Mouse (Mus musculus) embryonic fibroblast, embryonic 13.5 days (primary cell): ENCODE data around the gene Pacrg. TPM values are rescaled to one million over a fixed set of nuclear protein-coding genes. Genes with fewer than 3 reads are reported as not detected.

ENCODE experiments used
- H3K27ac ChIP-seq: 2 replicates; pipeline ENCODE4 v1.5.1; 2012; ENCODE audit warnings: low read length, control low read depth, inconsistent platforms; ENCODE audit not compliant: insufficient read depth
- H3K4me1 ChIP-seq: 2 replicates; pipeline ENCODE4 v1.6.1; 2011; ENCODE audit warnings: low read length; ENCODE audit not compliant: control insufficient read depth, insufficient read depth
- H3K4me3 ChIP-seq: 2 replicates; pipeline ENCODE4 v1.5.1; 2011; ENCODE audit warnings: mild to moderate bottlenecking, control low read depth, low read length; ENCODE audit not compliant: insufficient read depth
- CTCF ChIP-seq: IDR thresholded peaks from 2 replicates; pipeline ENCODE4 v1.5.1; 2011; ENCODE audit warnings: mild to moderate bottlenecking, control low read depth, low read length, moderate library complexity, borderline replicate concordance; ENCODE audit not compliant: insufficient read depth
- POLR2A ChIP-seq: IDR thresholded peaks from 2 replicates; pipeline ENCODE4 v1.6.1; 2011; ENCODE audit warnings: low read depth, mild to moderate bottlenecking, control low read depth, low read length, moderate library complexity
- polyA plus RNA-seq: library from polyadenylated mRNA; stranded (reverse); fragments of >200 nt; gene quantifications from 2 replicates; pipeline ENCODE4 v1.2.4, GENCODE M21; 2011; ENCODE audit warnings: low read depth; ENCODE audit not compliant: missing spikeins, insufficient read length

Gene Pacrg
- polyA plus RNA-seq, 1 experiment: 0.58 TPM

DNA sequence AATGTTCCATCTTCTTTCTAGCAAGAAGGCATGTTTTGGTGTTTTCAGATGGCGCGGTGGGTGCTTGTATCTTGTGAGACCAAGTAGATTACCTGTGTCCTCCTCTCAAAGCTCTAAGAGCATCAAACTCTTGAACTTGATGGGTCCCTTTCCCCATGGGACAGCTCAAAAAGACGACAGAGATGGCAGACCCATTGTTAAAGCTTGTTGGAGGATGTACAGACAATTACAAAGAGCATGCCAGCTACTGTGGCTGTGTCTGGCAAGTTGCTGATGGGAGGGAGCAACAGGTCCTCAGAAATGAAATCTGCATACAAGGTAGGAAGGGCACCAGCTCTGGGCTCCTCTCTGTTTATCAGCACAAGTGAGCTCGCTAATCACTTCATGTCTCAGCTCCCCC lies 232.0 kb downstream of the Pacrg start:
- Histone ChIP-seq H3K4me3 (no peak overlapping the region), H3K4me1 (peaks cover 2% of the 10 kb centered on the region; the same call in 1 of the 2 replicates), H3K27ac (no peak overlapping the region)
- TF ChIP-seq CTCF: no peak
- TF ChIP-seq POLR2A: no peak

DNA sequence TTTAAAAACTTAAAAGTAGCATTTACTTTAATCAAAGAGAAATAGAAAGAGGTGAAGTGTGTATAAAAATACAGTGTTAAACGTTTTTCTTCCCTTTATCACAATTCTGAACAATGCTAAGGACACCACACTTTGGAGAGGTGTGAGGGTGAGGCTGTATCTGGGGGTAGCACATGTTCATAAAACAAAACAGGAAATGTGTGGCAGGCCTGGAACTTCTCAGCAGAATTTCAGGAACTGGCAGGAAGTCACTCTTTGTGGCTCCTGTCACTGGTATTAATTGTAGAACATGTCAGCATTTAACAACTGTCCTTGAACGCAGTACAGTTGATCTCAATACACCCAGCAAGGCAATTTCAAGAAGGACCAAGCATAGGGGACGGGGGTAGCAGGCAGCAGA lies 234.0 kb downstream of the Pacrg start:
- Histone ChIP-seq H3K4me1 (no peaks in the 10 kb centered on the region), H3K27ac (no peak overlapping the region), H3K4me3 (no peak overlapping the region)
- no peak for TF ChIP-seq CTCF

DNA sequence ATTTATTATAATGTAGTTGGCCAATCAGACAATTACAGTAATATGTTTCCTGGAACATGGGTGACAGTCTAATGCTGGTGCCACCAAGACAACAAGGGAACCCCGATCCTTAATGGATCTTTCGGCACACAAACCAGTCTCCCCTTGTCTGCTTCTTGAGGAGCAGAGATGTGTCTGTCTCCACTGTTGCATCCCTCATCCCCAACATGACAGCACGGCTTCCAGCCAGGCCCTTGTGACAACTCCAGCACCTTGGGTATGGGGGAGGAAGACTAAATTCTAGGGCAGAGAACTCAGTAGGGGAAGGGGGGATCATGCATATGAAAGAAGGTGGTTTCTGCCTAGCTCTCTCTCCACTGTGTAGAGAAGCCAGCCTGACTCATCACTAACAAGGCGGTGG lies 242.4 kb downstream of the Pacrg start:
- H3K4me1 ChIP-seq: no peaks in the 10 kb centered on the region
- H3K4me3 ChIP-seq: no peak overlapping the region
- no peak for TF ChIP-seq POLR2A
- no peak for TF ChIP-seq CTCF
- H3K27ac ChIP-seq: no peak overlapping the region

GRCm38 (mm10) chr17:10589604-10590003 lies 250.5 kb downstream of the Pacrg start:
- TF ChIP-seq POLR2A (no peak), CTCF (no peak)
- no peak overlapping the region for H3K27ac ChIP-seq
- no peaks in the 10 kb centered on the region for H3K4me1 ChIP-seq
- H3K4me3 ChIP-seq: no peak overlapping the region

GRCm38 (mm10) chr17:10588922-10589400 lies 251.2 kb downstream of the Pacrg start:
- no peaks in the 10 kb centered on the region for H3K4me1 ChIP-seq
- no peak for TF ChIP-seq POLR2A
- no peak for TF ChIP-seq CTCF
- H3K27ac ChIP-seq: no peak overlapping the region
- no peak overlapping the region for H3K4me3 ChIP-seq

GRCm38 (mm10) chr17:10583301-10583700 lies 256.8 kb downstream of the Pacrg start:
- TF ChIP-seq CTCF (no peak), POLR2A (no peak)
- Histone ChIP-seq H3K27ac (no peak overlapping the region), H3K4me1 (peaks cover 3% of the 10 kb centered on the region; the same call in 1 of the 2 replicates), H3K4me3 (no peak overlapping the region)

DNA sequence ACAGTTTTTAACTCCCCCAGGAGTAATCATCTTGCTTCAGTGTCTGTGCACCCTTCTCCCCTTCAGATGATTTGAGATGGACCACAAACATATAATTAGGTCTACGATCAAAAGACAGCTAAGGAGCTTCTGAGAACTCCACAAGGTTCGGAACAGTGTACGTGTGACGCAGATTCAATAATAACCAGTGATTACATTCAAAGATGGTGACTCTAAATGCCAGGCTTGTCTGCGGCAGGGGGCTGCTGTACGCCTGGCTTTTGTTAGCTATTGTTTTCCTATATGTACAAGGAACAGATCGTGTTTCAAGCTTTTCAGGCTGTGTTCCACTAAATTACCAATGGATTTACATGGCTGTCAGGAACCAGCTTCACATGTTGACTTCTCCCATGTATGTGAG lies 264.8 kb downstream of the Pacrg start:
- TF ChIP-seq CTCF: no peak
- TF ChIP-seq POLR2A: no peak
- Histone ChIP-seq H3K4me1 (no peaks in the 10 kb centered on the region), H3K4me3 (no peak overlapping the region), H3K27ac (no peak overlapping the region)

GRCm38 (mm10) chr17:10572436-10572835 lies 267.7 kb downstream of the Pacrg start:
- TF ChIP-seq CTCF (no peak), POLR2A (no peak)
- Histone ChIP-seq H3K4me1 (no peaks in the 10 kb centered on the region), H3K27ac (no peak overlapping the region), H3K4me3 (no peak overlapping the region)

GRCm38 (mm10) chr17:10569270-10569669 lies 270.8 kb downstream of the Pacrg start:
- Histone ChIP-seq H3K27ac (no peak overlapping the region), H3K4me3 (no peak overlapping the region), H3K4me1 (no peaks in the 10 kb centered on the region)
- TF ChIP-seq POLR2A (no peak), CTCF (no peak)

DNA sequence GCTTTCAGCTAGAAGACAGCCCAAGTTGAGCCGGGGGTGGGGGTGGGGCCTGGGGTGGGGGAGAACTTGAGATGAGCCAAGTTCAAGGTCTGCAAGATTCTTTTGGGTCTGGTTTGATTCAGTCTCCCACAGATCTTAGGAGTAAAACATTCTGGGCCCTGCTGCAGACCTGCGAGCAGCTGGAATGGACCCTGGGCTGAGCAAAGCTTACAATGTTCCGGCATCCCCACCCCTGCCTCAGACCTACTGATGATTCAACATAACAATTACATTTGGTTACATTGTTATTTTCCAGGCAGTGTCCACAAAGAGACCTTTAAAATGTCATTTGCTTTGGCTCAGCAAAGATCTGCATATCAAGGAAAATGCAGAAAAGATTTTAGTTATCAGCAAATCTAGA lies 272.7 kb downstream of the Pacrg start:
- Histone ChIP-seq H3K4me3 (no peak overlapping the region), H3K27ac (no peak overlapping the region), H3K4me1 (no peaks in the 10 kb centered on the region)
- no peak for TF ChIP-seq POLR2A
- TF ChIP-seq CTCF: no peak

GRCm38 (mm10) chr17:10564191-10564590 lies 275.9 kb downstream of the Pacrg start:
- TF ChIP-seq POLR2A (no peak), CTCF (no peak)
- H3K27ac ChIP-seq: no peak overlapping the region
- H3K4me3 ChIP-seq: no peak overlapping the region

More at GRCm38 (mm10) chr17:10564191-10564590, 275.9 kb downstream of the Pacrg start:
- H3K4me1 ChIP-seq: no peaks in the 10 kb centered on the region
